Mouse (Mus musculus) brain, embryonic 14.5 days (tissue): ENCODE measurements around the gene Ttf1. TPM values are rescaled to one million over a fixed set of nuclear protein-coding genes. Genes with fewer than 3 reads are reported as not detected.
"Not testable (repeated sequence)": the region's sequence is repeated elsewhere in the genome, so short reads cannot be mapped to it uniquely, and the experiment has no call there.

Experiments
- DNase-seq: peaks from one replicate; pipeline ENCODE4 v3.0.0-alpha.2; 2011; ENCODE audit warnings: low read depth
- CTCF ChIP-seq: fragments of 200-500 bp; IDR thresholded peaks from 2 replicates; pipeline ENCODE4 v1.5.1; 2012; ENCODE audit warnings: inconsistent platforms, mild to moderate bottlenecking, moderate library complexity, borderline replicate concordance; ENCODE audit not compliant: insufficient read depth, insufficient read length; ENCODE audit errors: extremely low read depth
- POLR2A ChIP-seq: fragments of 200-500 bp; IDR thresholded peaks from 2 replicates; pipeline ENCODE4 v1.6.1; 2012; ENCODE audit warnings: mild to moderate bottlenecking, inconsistent platforms, borderline replicate concordance; ENCODE audit not compliant: poor library complexity, insufficient read depth, insufficient read length, severe bottlenecking; ENCODE audit errors: extremely low read depth
- polyA plus RNA-seq: library from polyadenylated mRNA; depleted of rRNA; stranded (reverse); fragments of >200 nt; gene quantifications from 2 replicates; pipeline ENCODE4 v1.2.3, GENCODE M21; 2012; rRNA removed

The Ttf1 gene
- polyA plus RNA-seq, 1 experiment, result 16.5 TPM

GRCm38 (mm10) chr2:29100822-29101534 lies 40.9 kb downstream of the Ttf1 start:
- TF ChIP-seq CTCF (no peak), POLR2A (no peak)
- DNase-seq, result no peak

GRCm38 (mm10) chr2:29102416-29103377 lies 42.6 kb downstream of the Ttf1 start:
- DNase-seq, result not testable (repeated sequence)

GRCm38 (mm10) chr2:29120969-29121368 lies 60.9 kb downstream of the Ttf1 start:
- DNase-seq, result no peak

GRCm38 (mm10) chr2:29122446-29122845 lies 62.4 kb downstream of the Ttf1 start:
- no peak for DNase-seq
- no peak for TF ChIP-seq POLR2A
- TF ChIP-seq CTCF, result no peak

More at GRCm38 (mm10) chr2:29120969-29121368, 60.9 kb downstream of the Ttf1 start:
- TF ChIP-seq POLR2A (no peak), CTCF (no peak)

- peak; percentile 7 for DNase-seq
- TF ChIP-seq POLR2A (no peak), CTCF (no peak)
Observed at GRCm38 (mm10) chr2:29123907-29124569, 64.0 kb downstream of the Ttf1 start, which contains the start of gene Setx. Gene Setx (plus strand): TSS chr2:29124181.

- TF ChIP-seq POLR2A (no peak), CTCF (no peak)
- DNase-seq, result no peak
Observed at GRCm38 (mm10) chr2:29124571-29124935, 64.5 kb downstream of the Ttf1 start.

- peak; percentile 41; the same call in 1 of the 2 replicates for TF ChIP-seq POLR2A
- no peak for TF ChIP-seq CTCF
Observed at GRCm38 (mm10) chr2:29124936-29125701, 65.1 kb downstream of the Ttf1 start.

GRCm38 (mm10) chr2:29130118-29130899 lies 70.2 kb downstream of the Ttf1 start:
- TF ChIP-seq POLR2A (no peak), CTCF (no peak)
- DNase-seq, result peak; percentile 2

More at GRCm38 (mm10) chr2:29124936-29125701, 65.1 kb downstream of the Ttf1 start:
- DNase-seq, result peak; percentile 100

GRCm38 (mm10) chr2:29135161-29135560 lies 75.1 kb downstream of the Ttf1 start:
- DNase-seq, result no peak
- TF ChIP-seq CTCF (no peak), POLR2A (no peak)

Other genes starting within 250 kb of the Ttf1 start
- gene Gtf3c4, start 219.9 kb upstream of the Ttf1 start, polyA plus RNA-seq, result 20.2 and 30.9 TPM in 2 replicates
- gene Ddx31, start 219.9 kb upstream of the Ttf1 start, polyA plus RNA-seq, result 13.0 and 14.6 TPM in 2 replicates
- gene Barhl1, start 143.6 kb upstream of the Ttf1 start, polyA plus RNA-seq, result 25.3 and 45.9 TPM in 2 replicates
- gene Cfap77, start 5.2 kb upstream of the Ttf1 start, polyA plus RNA-seq, result 0.79 and 1.8 TPM in 2 replicates
- 15.0 and 20.3 TPM in 2 replicates for gene Setx, start 63.9 kb downstream of the Ttf1 start, polyA plus RNA-seq
- 76.2 and 76.6 TPM in 2 replicates for gene Ntng2, start 192.7 kb downstream of the Ttf1 start, polyA plus RNA-seq